Mouse (Mus musculus) heart, postnatal 36 days (tissue): ENCODE measurements around the gene B4galnt3. TPM values are rescaled to one million over a fixed set of nuclear protein-coding genes. Genes with fewer than 3 reads are reported as not detected.

Experiments
- DNase-seq, 2 experiments: peaks; one replicate each; pipeline ENCODE4 v3.0.0; 2021 to 2022
- intact Hi-C: fragments of 180-260 bp; cut with DNase I; formaldehyde crosslinking; loops from one replicate; pipeline ENCODE4 v1.15.1; 2025
- total RNA-seq, 2 experiments: library from RNA; stranded (reverse); gene quantifications; 2 replicates each; pipeline ENCODE4 v1.2.3; 2021

Gene B4galnt3
- total RNA-seq, 2 experiments from 2014 or later: 0.27 to 0.39 TPM

GRCm38 (mm10) chr6:120189287-120189686 lies 105.1 kb downstream of the B4galnt3 start:
- peak; percentile 26 to 37 for DNase-seq
- intact Hi-C loops: loop anchor here (2.0 kb wide), 1 partner anchor 30 kb away; no protein-coding TSS in a partner anchor

DNA sequence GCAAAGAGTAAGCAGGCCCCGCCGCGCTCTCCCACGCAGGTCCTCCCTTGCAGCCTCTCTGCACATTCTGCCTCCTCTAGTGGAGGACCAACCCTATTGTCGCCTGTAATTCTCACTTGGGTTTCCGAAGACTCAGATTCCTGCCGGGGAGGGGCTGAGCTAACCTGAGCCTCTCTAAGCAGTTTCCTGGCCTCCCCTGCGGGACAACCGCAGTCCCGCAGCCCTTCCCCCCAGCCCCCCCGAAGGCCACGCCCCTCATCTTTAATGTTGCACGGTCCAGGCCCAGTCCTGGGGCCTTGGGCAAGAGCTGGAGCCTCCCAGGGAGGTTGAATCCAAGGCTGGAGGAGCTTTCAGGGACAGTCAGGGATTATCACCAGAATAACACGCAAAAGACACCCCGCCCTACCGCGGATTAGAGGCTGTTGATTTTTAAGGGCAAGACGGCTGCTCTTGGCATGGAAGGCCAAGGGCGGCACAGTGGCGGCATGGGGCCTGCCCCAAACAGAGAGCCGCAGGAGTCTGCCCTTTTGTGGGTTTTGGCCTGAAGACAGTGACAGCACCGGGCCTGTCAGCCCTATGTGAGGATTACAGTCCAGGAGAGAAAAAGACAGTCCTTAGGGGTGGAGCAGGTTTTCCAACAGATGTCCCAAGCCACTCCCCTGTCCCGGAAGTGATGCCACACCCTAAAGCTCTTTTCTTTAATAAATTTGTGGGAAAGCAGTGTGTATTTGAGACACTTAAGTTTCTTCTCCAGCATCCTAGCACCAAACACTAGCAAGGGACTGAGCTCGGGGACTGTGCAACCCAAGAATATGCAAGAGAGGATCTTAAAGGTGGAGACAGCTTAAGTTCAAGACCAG lies 105.8 kb downstream of the B4galnt3 start:
- peak; percentile 36 to 52 for DNase-seq
- intact Hi-C loops: loop anchor here (1.0 to 2.0 kb wide), 2 partner anchors 30 to 74 kb away; no protein-coding TSS in a partner anchor

GRCm38 (mm10) chr6:120187587-120188176 lies 106.7 kb downstream of the B4galnt3 start:
- intact Hi-C loops: loop anchor here (1.0 to 2.0 kb wide), 2 partner anchors 29 to 73 kb away; no protein-coding TSS in a partner anchor
- DNase-seq: peak; percentile 26 to 32

GRCm38 (mm10) chr6:120186594-120186993 lies 107.8 kb downstream of the B4galnt3 start:
- intact Hi-C loops: no loop called here
- DNase-seq: no peak

GRCm38 (mm10) chr6:120185756-120186155 lies 108.6 kb downstream of the B4galnt3 start:
- no peak for DNase-seq
- intact Hi-C loops: no loop called here

- intact Hi-C loops: no loop called here
- DNase-seq: no peak
Measured at GRCm38 (mm10) chr6:120185012-120185730, 109.2 kb downstream of the B4galnt3 start.

DNA sequence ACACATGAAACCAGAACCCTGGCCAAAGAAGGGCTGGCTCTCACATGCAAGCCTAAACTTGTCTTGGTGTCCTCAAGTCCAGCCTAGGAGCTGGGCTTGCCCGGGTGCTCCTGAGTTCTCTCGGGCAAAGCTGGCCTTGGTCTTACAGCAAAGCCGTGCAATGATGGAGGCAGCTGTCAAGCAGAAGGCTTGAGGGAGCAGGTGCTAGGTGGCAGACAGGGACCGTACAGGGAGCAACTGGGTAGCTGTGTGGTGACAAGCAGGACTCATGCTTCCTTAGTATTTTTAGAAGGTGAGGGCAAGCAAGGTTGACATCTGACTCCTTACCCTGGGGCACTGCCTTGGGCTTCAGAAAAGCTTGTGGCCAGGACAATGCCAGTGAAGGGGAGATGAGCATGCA lies 110.6 kb downstream of the B4galnt3 start:
- intact Hi-C loops: no loop called here
- no peak for DNase-seq

GRCm38 (mm10) chr6:120182160-120182559 lies 112.2 kb downstream of the B4galnt3 start:
- intact Hi-C loops: no loop called here
- peak in 1 of 2 experiments; percentile 55 for DNase-seq

- no peak for DNase-seq
- intact Hi-C loops: no loop called here
Measured at GRCm38 (mm10) chr6:120180492-120180891, 113.9 kb downstream of the B4galnt3 start.

GRCm38 (mm10) chr6:120179756-120180206 lies 114.6 kb downstream of the B4galnt3 start:
- DNase-seq: no peak
- intact Hi-C loops: no loop called here

DNA sequence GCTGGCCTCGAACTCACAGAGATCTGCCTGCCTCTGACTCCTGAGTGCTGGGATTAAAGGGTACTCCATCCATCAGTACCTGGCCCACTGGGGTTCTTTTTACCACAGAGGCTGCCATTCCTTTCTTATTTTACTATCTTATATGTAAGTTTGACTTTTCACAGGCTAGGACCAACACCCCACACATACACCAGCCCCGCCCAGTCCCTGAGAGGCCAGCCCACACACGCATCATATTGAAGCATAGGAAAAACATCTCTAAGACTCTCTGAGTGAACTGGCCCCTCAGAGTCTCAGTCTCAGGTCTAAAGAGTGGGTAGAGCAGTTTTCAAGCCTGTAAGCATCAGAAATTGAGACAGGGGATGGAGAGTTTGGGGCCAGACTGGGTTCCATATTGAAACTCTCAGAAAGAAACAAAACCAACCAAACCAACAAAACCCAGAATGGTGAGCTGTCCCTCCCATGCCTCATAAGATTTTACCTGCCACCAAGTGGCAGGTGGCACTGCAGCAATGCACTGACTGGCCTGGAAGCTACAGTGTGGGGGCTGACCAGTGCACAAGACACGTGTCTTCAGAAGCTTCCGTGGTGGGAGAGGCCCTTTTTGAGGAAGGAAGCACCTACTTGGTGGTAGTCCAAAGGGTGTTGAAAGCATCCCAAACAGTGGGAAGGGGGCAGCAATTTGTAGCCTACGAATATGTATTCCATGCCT lies 115.2 kb downstream of the B4galnt3 start:
- intact Hi-C loops: no loop called here
- DNase-seq: no peak

DNA sequence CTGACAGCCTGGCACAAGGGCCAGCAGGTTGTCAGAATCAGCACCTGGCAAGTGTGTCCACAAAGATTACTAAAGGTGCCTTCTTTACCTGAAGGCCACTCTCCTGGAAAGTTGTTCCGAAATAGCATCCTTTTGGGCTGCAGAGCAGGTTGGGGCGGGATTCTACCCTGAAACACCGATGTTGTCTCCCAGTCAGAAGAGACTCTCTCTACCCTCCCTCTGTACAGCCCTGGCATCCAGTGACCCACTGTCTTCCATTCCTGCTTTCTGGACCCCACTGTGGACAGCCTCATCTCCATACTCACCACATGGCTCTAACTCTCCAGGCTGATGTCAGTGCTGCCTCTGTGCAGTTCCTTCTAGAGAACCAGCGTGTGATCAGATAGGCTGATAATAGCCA lies 118.7 kb downstream of the B4galnt3 start:
- intact Hi-C loops: no loop called here
- DNase-seq: no peak

DNA sequence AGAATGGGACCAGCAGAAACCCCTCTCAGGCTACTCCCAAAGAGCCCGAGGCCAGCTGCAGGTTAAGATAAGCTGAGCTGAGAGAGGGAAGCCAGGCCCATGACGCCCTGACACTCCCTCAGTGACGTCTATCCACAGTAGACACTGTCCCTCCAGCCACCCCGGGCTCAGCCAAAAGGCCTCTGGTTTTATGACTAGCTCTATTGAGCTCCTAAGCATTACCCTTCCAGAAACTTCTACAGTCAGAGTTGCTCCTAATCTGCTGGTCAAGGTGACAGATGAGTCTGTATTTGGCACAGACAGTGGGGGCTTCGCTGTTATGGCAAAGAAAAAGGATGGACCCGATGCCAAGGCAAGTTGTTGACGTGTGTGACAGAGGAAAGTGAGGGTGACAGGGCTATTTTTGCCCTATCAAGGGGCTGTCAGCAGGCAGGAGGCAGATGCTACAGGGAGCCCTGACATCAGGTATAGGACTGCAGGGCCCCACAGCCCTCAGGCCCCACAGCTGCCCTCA lies 119.7 kb downstream of the B4galnt3 start:
- intact Hi-C loops: no loop called here
- peak; percentile 73 to 74 for DNase-seq

DNA sequence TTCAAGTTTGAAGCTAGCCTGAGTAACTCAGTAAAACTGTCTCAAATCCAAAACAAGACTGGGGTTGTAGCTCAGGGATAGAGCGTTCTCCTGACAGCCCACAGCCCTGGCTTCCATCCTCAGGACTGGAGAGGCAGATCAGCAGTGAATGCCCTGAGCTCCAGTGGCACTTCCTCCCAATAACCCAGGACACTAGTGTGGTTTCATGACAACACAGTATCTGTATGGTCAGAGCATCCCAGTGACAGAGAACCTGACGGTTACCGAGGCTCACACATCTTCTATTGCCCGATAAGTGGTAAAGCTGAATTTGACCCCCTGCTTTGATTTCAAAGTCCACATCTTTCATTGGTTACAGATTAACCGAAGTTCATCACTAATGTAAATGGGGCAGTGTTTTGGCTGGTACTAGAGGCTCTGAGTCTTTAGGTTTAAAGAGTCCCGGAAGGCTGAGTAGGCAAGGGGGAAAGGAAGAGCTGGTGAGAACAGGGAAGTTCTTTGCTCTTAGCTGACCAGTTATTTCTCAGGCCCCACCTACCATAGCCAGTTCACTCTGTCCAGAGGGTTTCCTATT lies 120.2 kb downstream of the B4galnt3 start:
- DNase-seq: no peak
- intact Hi-C loops: no loop called here

DNA sequence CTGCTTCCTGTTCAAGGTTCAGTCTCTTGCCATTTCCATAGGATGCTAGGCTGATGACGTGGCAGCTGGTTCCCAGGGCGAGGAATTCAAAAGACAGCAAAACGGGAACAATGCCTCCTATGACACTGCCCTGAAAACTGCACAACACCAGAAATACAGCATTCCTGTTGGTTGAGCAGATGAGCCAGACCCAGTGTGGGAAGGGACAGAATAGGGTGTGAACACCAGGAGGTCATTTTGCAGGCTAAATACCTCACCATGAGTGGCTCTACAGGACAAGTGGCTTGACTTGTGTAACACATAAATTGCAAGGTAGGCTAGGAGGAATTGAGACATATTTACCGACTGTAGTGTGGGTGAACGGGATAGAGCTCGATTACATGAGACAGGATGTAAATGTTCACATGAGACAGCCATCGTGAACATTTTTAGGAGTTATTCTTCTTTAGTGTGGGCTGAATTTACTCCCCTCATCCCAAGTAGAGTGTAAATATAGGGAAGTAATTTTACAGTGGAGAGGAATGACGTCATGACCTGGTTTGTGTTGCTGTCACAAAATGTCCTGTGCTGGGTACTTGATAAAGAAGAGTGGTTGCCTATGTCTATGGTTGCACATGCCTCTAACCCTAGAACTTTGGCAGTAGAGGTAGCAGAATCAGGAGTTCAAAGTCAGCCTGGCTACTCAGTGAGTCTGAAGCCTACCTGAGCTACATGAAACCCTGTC lies 121.9 kb downstream of the B4galnt3 start:
- intact Hi-C loops: no loop called here
- DNase-seq: no peak

- DNase-seq: no peak
Measured at GRCm38 (mm10) chr6:120167574-120167973, 126.8 kb downstream of the B4galnt3 start.

DNA sequence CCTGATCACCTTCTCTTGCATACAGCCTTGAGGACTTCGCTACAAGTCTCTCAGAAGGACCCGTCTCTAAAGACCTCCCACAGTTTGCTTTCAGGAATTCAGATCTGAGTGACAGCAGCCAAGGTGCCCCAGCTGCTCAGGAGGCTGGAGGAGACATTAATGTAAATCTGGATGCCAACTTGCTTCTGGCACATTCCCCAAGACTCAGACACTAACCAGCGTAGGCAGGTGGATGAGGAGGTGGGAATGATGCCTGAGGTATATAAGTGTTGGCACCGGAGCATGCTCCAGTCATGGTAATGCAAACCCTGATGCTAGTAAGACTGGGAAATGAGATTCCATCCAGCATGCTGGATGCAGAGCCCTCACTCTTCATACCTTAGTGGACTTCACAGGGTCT lies 129.6 kb downstream of the B4galnt3 start:
- intact Hi-C loops: no loop called here

More at GRCm38 (mm10) chr6:120167574-120167973, 126.8 kb downstream of the B4galnt3 start:
- intact Hi-C loops: no loop called here

GRCm38 (mm10) chr6:120162928-120163327 lies 131.4 kb downstream of the B4galnt3 start:
- DNase-seq: no peak
- intact Hi-C loops: no loop called here

More for the DNA sequence above, 129.6 kb downstream of the B4galnt3 start:
- DNase-seq: no peak
